Comparison of ENCODE assay signal across 10 mouse cellular contexts in the genomic region with DNA sequence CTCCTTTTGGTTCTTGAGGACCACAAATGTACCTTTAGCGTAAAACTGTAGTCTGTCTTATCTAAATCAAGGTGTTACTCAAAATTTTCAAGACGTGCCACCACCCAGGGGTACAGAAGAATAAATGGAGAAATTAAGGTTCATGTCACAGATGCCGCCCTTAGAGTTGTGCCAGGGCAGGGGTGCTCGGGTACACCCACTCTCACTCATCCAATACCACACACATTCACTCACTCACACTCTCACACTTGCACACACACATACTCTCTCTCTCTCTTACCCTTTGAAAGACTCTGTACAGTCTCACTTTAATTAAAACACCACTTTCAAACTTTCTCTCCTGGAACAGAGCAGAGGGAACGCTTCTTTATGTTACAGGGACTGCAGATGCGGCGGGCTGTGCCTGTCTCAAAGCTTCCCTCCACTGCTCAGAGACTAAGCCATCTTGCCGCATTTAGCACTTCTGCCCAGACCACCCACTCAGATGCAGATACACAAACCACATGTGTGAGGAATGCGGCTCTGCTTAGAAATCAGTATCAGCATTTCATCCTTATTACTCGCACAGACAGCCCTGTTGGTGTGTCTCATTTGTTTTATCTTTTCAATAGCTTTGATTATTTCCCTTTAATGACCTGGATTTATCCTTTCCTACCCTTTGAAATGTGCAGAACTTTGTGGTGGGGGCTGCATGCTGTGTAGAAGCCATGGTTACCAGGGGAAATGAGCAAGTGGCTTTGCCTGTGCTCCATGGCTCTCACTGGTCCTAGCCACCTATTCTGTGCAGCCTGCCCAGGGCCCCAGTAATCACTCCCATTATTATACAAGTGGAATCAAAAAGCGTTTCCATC.
DNase-seq lines count a peak whose midpoint lies in the region; ATAC-seq lines count a peak whose summit lies in the region.
"Had no signal": no experiment of that assay in that cellular context is flagged by ENCODE, and none has a peak within 500 bp of the region (broad histone marks: within the 10 kb centered on the region; RNA-seq: fewer than 3 reads in every experiment).

No protein-coding gene starts in this region.

- peaks cover 10% of the 10 kb centered on the region for H3K4me1 ChIP-seq in hindbrain, embryonic 13.5 days (replicated peaks)
- 0 out of 2 replicates have a peak, but pooled peaks cover 3% of the 10 kb centered on the region for H3K4me1 ChIP-seq in midbrain, embryonic 16.5 days (ENCODE audit: control insufficient read depth, insufficient read depth, low read length)

- H3K4me3 ChIP-seq in hindbrain, embryonic 13.5 days, result no peak overlapping the region
- H3K4me3 ChIP-seq in midbrain, embryonic 16.5 days (ENCODE audit: low read depth, low read length), result no peak overlapping the region

- H3K4me2 ChIP-seq in hindbrain, embryonic 13.5 days, result no peak overlapping the region
- H3K4me2 ChIP-seq in midbrain, embryonic 16.5 days (ENCODE audit: low read length), result no peak overlapping the region

- H3K36me3 ChIP-seq in hindbrain, embryonic 13.5 days, result peaks cover 1% of the 10 kb centered on the region
- H3K36me3 ChIP-seq in midbrain, embryonic 16.5 days (ENCODE audit: control insufficient read depth, insufficient read depth, low read length), result no peaks in the 10 kb centered on the region

- no peaks in the 10 kb centered on the region for H3K9me3 ChIP-seq in hindbrain, embryonic 13.5 days
- no peaks in the 10 kb centered on the region for H3K9me3 ChIP-seq in midbrain, embryonic 16.5 days (replicated peaks; ENCODE audit: control insufficient read depth, low read length, poor library complexity, severe bottlenecking)

- H3K27ac ChIP-seq in hindbrain, embryonic 13.5 days, result no peak overlapping the region
- H3K27ac ChIP-seq in midbrain, embryonic 16.5 days (ENCODE audit: low read length), result no peak overlapping the region

- ATAC-seq in hindbrain, embryonic 13.5 days (ENCODE audit: low FRiP score), result peak; percentile 75
- ATAC-seq in midbrain, embryonic 16.5 days, result peak; percentile 67
- ATAC-seq: liver, postnatal 0 days had no signal

- 35% methylated on average over 11 of the region's 11 CpGs for WGBS in hindbrain, embryonic 13.5 days
- 30% methylated on average over 11 of the region's 11 CpGs for WGBS in midbrain, embryonic 16.5 days

- H3K27me3 ChIP-seq in hindbrain, embryonic 13.5 days, result no peaks in the 10 kb centered on the region
- no peaks in the 10 kb centered on the region for H3K27me3 ChIP-seq in midbrain, embryonic 16.5 days (ENCODE audit: control insufficient read depth, insufficient read depth, low read depth, low read length)

- H3K9ac ChIP-seq in hindbrain, embryonic 13.5 days, result peak overlapping the region; percentile 4; the same call in 1 of the 2 replicates
- no peak overlapping the region for H3K9ac ChIP-seq in midbrain, embryonic 16.5 days (ENCODE audit: low read depth, low read length)
- H3K9ac ChIP-seq: liver, postnatal 0 days had no signal

- DNase-seq in frontal cortex, adult 2 months (ENCODE audit: extremely low spot score in 1 of 2, low spot score in 1 of 2), result peak; percentile 11 to 33
- DNase-seq in frontal cortex, postnatal 25 days (ENCODE audit: low spot score in 2 of 2), result no peak
- peak; percentile 76 for DNase-seq in embryo, embryonic 11 days
- DNase-seq in B cell, adult 2 months, result no peak
- no peak for DNase-seq in thymus, postnatal 25 days
- DNase-seq in cerebellum, adult 11-12 months, result no peak
- DNase-seq: heart, postnatal 4 days; liver, postnatal 0 days had no signal

Comparison
In these comparisons a context has a peak if more than half of its experiments do, and no peak if none do; other contexts are left out.
1. DNase-seq: peak in frontal cortex, adult 2 months (2 of 2) and embryo, embryonic 11 days (single experiment); none in frontal cortex, postnatal 25 days (0 of 2), B cell, adult 2 months (0 of 2), thymus, postnatal 25 days (single experiment) and cerebellum, adult 11-12 months (single experiment).